Mouse (Mus musculus): ENCODE results near the gene Plekhd1. TPM values are rescaled to one million over a fixed set of nuclear protein-coding genes. Genes with fewer than 3 reads are reported as not detected.

Gene Plekhd1
- polyA plus RNA-seq, 1 experiment = 7.4 TPM

GRCm38 (mm10) chr12:80720507-80720906, 28.1 kb downstream of the Plekhd1 start:
- H3K27ac ChIP-seq (ENCODE audit: insufficient read depth, low read depth, low read length) = no peak overlapping the region
- TF ChIP-seq POLR2A (IDR thresholded peaks at IDR 0.05; ENCODE audit: low read depth, low read length) (no peak), CTCF (conservative IDR thresholded peaks at IDR 0.05; ENCODE audit: insufficient read depth, insufficient read length, low read depth, low read length) (no peak)
- H3K36me3 ChIP-seq (ENCODE audit: control insufficient read depth, insufficient read depth, low read length) = no peaks in the 10 kb centered on the region
- no peak for DNase-seq
- H3K4me3 ChIP-seq (ENCODE audit: insufficient read depth, low read depth, low read length) = no peak overlapping the region
- WGBS = 80% methylated on average over 12 of the region's 12 CpGs
- H3K27me3 ChIP-seq (replicated peaks; ENCODE audit: control insufficient read depth, insufficient read depth, low read length) = no peaks in the 10 kb centered on the region
- H3K4me1 ChIP-seq (ENCODE audit: control insufficient read depth, insufficient read depth, low read length) = peaks cover 3% of the 10 kb centered on the region; the same call in 1 of the 2 replicates

GRCm38 (mm10) chr12:80721458-80721857, 29.1 kb downstream of the Plekhd1 start:
- H3K27me3 ChIP-seq (replicated peaks; ENCODE audit: control insufficient read depth, insufficient read depth, low read length) = no peaks in the 10 kb centered on the region
- no peak for DNase-seq
- 89% methylated on average over 15 of the region's 15 CpGs for WGBS
- no peaks in the 10 kb centered on the region for H3K36me3 ChIP-seq (ENCODE audit: control insufficient read depth, insufficient read depth, low read length)
- H3K4me3 ChIP-seq (ENCODE audit: insufficient read depth, low read depth, low read length) = no peak overlapping the region
- TF ChIP-seq POLR2A (IDR thresholded peaks at IDR 0.05; ENCODE audit: low read depth, low read length) (no peak), CTCF (conservative IDR thresholded peaks at IDR 0.05; ENCODE audit: insufficient read depth, insufficient read length, low read depth, low read length) (no peak)
- peaks cover 3% of the 10 kb centered on the region; the same call in 1 of the 2 replicates for H3K4me1 ChIP-seq (ENCODE audit: control insufficient read depth, insufficient read depth, low read length)
- no peak overlapping the region for H3K27ac ChIP-seq (ENCODE audit: insufficient read depth, low read depth, low read length)

- Histone ChIP-seq H3K36me3 (ENCODE audit: control insufficient read depth, insufficient read depth, low read length) (no peaks in the 10 kb centered on the region), H3K27ac (ENCODE audit: insufficient read depth, low read depth, low read length) (peak overlapping the region; percentile 77; the same call in 1 of the 2 replicates), H3K4me1 (ENCODE audit: control insufficient read depth, insufficient read depth, low read length) (peaks cover 3% of the 10 kb centered on the region; the same call in 1 of the 2 replicates), H3K27me3 (replicated peaks; ENCODE audit: control insufficient read depth, insufficient read depth, low read length) (no peaks in the 10 kb centered on the region), H3K4me3 (ENCODE audit: insufficient read depth, low read depth, low read length) (no peak overlapping the region)
- WGBS = 19% methylated on average over 10 of the region's 10 CpGs
- TF ChIP-seq POLR2A (IDR thresholded peaks at IDR 0.05; ENCODE audit: low read depth, low read length) = no peak
- peak; percentile 93 for TF ChIP-seq CTCF (conservative IDR thresholded peaks at IDR 0.05; ENCODE audit: insufficient read depth, insufficient read length, low read depth, low read length)
- DNase-seq = peak; percentile 94
Measured at GRCm38 (mm10) chr12:80724853-80725559, 32.6 kb downstream of the Plekhd1 start.

- Histone ChIP-seq H3K27me3 (replicated peaks; ENCODE audit: control insufficient read depth, insufficient read depth, low read length) (no peaks in the 10 kb centered on the region), H3K36me3 (ENCODE audit: control insufficient read depth, insufficient read depth, low read length) (no peaks in the 10 kb centered on the region), H3K4me1 (ENCODE audit: control insufficient read depth, insufficient read depth, low read length) (peaks cover 3% of the 10 kb centered on the region; the same call in 1 of the 2 replicates), H3K4me3 (ENCODE audit: insufficient read depth, low read depth, low read length) (no peak overlapping the region), H3K27ac (ENCODE audit: insufficient read depth, low read depth, low read length) (no peak overlapping the region)
- WGBS = 43% methylated on average over 1 of the region's 1 CpGs
- TF ChIP-seq CTCF (conservative IDR thresholded peaks at IDR 0.05; ENCODE audit: insufficient read depth, insufficient read length, low read depth, low read length) (no peak), POLR2A (IDR thresholded peaks at IDR 0.05; ENCODE audit: low read depth, low read length) (no peak)
- no peak for DNase-seq
Measured at GRCm38 (mm10) chr12:80728207-80728606, 35.8 kb downstream of the Plekhd1 start.

GRCm38 (mm10) chr12:80728814-80729213, 36.4 kb downstream of the Plekhd1 start:
- TF ChIP-seq POLR2A (IDR thresholded peaks at IDR 0.05; ENCODE audit: low read depth, low read length) (no peak), CTCF (conservative IDR thresholded peaks at IDR 0.05; ENCODE audit: insufficient read depth, insufficient read length, low read depth, low read length) (peak; percentile 49)
- WGBS = 70% methylated on average over 2 of the region's 2 CpGs

GRCm38 (mm10) chr12:80729758-80730530, 37.6 kb downstream of the Plekhd1 start:
- Histone ChIP-seq H3K4me1 (ENCODE audit: control insufficient read depth, insufficient read depth, low read length) (peaks cover 3% of the 10 kb centered on the region; the same call in 1 of the 2 replicates), H3K27me3 (replicated peaks; ENCODE audit: control insufficient read depth, insufficient read depth, low read length) (no peaks in the 10 kb centered on the region), H3K4me3 (ENCODE audit: insufficient read depth, low read depth, low read length) (no peak overlapping the region), H3K36me3 (ENCODE audit: control insufficient read depth, insufficient read depth, low read length) (no peaks in the 10 kb centered on the region), H3K27ac (ENCODE audit: insufficient read depth, low read depth, low read length) (no peak overlapping the region)
- 74% methylated on average over 12 of the region's 12 CpGs for WGBS
- no peak for TF ChIP-seq POLR2A (IDR thresholded peaks at IDR 0.05; ENCODE audit: low read depth, low read length)
- no peak for TF ChIP-seq CTCF (conservative IDR thresholded peaks at IDR 0.05; ENCODE audit: insufficient read depth, insufficient read length, low read depth, low read length)
- DNase-seq = no peak

More at GRCm38 (mm10) chr12:80728814-80729213, 36.4 kb downstream of the Plekhd1 start:
- H3K4me1 ChIP-seq (ENCODE audit: control insufficient read depth, insufficient read depth, low read length) = peaks cover 3% of the 10 kb centered on the region; the same call in 1 of the 2 replicates
- H3K36me3 ChIP-seq (ENCODE audit: control insufficient read depth, insufficient read depth, low read length) = no peaks in the 10 kb centered on the region
- H3K4me3 ChIP-seq (ENCODE audit: insufficient read depth, low read depth, low read length) = no peak overlapping the region
- DNase-seq = peak; percentile 12
- H3K27ac ChIP-seq (ENCODE audit: insufficient read depth, low read depth, low read length) = no peak overlapping the region
- no peaks in the 10 kb centered on the region for H3K27me3 ChIP-seq (replicated peaks; ENCODE audit: control insufficient read depth, insufficient read depth, low read length)

GRCm38 (mm10) chr12:80730567-80730966, 38.2 kb downstream of the Plekhd1 start:
- Histone ChIP-seq H3K4me1 (ENCODE audit: control insufficient read depth, insufficient read depth, low read length) (no peaks in the 10 kb centered on the region), H3K27me3 (replicated peaks; ENCODE audit: control insufficient read depth, insufficient read depth, low read length) (no peaks in the 10 kb centered on the region), H3K36me3 (ENCODE audit: control insufficient read depth, insufficient read depth, low read length) (no peaks in the 10 kb centered on the region), H3K27ac (ENCODE audit: insufficient read depth, low read depth, low read length) (no peak overlapping the region), H3K4me3 (ENCODE audit: insufficient read depth, low read depth, low read length) (no peak overlapping the region)
- TF ChIP-seq CTCF (conservative IDR thresholded peaks at IDR 0.05; ENCODE audit: insufficient read depth, insufficient read length, low read depth, low read length) (peak; percentile 65), POLR2A (IDR thresholded peaks at IDR 0.05; ENCODE audit: low read depth, low read length) (no peak)
- 4% methylated on average over 9 of the region's 9 CpGs for WGBS
- DNase-seq = peak; percentile 47
